In genomic region chr5:142901846-142902505, GRCm38 (mm10) we compare ENCODE assay signal across 1 mouse cellular context.
A peak's percentile ranks its signal among the peaks of the same experiment; 100 is the strongest.
TF ChIP-seq lines count a peak whose summit lies in the region.

No protein-coding gene starts in this region.

TF ChIP-seq in CH12.LX, 34 proteins besides CTCF, POLR2A, EP300 and RAD21 (continued from another document):
- peak; percentile 100 for TF ChIP-seq POLR2AphosphoS2 (IDR thresholded peaks at IDR 0.05; ENCODE audit: low read depth, low read length)
- peak; percentile 97 for TF ChIP-seq ZMIZ1 (IDR thresholded peaks at IDR 0.05; ENCODE audit: low read depth, low read length)
- TF ChIP-seq BHLHE40 (IDR thresholded peaks at IDR 0.05; ENCODE audit: low read depth, low read length), result no peak
- 0 out of 2 replicates have a peak, but pooled peaks have one; percentile 4 for TF ChIP-seq IRF4 (IDR thresholded peaks at IDR 0.05; ENCODE audit: low read depth, low read length)
- TF ChIP-seq KAT2A (IDR thresholded peaks at IDR 0.05; ENCODE audit: insufficient replicate concordance, low read length), result no peak
- no peak for TF ChIP-seq NRF1 (IDR thresholded peaks at IDR 0.05; ENCODE audit: low read depth, low read length)
- TF ChIP-seq ZKSCAN1 (IDR thresholded peaks at IDR 0.05; ENCODE audit: borderline replicate concordance, low read depth, low read length), result no peak
- TF ChIP-seq MYC (IDR thresholded peaks at IDR 0.05; ENCODE audit: low read depth, low read length), result no peak
- no peak for TF ChIP-seq TBP (conservative IDR thresholded peaks at IDR 0.05; ENCODE audit: low read depth, low read length)
- peak; percentile 84 for TF ChIP-seq CHD2 (IDR thresholded peaks at IDR 0.05; ENCODE audit: low read length)
- TF ChIP-seq JUN (IDR thresholded peaks at IDR 0.05; ENCODE audit: insufficient read depth, low read depth, low read length), result no peak
